Mouse (Mus musculus): ENCODE measurements around the gene Myo9a.
"Not testable (repeated sequence)": the region's sequence is repeated elsewhere in the genome, so short reads cannot be mapped to it uniquely, and the experiment has no call there.

Gene Myo9a

GRCm38 (mm10) chr9:59751066-59751581 lies 428 bp downstream of the Myo9a start:
- DNase-seq (ENCODE audit: low spot score in 2 of 2), result no peak

- DNase-seq (ENCODE audit: low spot score in 2 of 2), result no peak
Observed at GRCm38 (mm10) chr9:59751966-59752365, 1.3 kb downstream of the Myo9a start.

- no peak for DNase-seq (ENCODE audit: low spot score in 2 of 2)
Observed at GRCm38 (mm10) chr9:59755199-59755598, 4.5 kb downstream of the Myo9a start.

GRCm38 (mm10) chr9:59757016-59757415 lies 6.3 kb downstream of the Myo9a start:
- not testable (repeated sequence) for DNase-seq (ENCODE audit: low spot score in 2 of 2)

- DNase-seq (ENCODE audit: low spot score in 2 of 2), result no peak
Observed at GRCm38 (mm10) chr9:59760515-59760914, 9.8 kb downstream of the Myo9a start.

- not testable (repeated sequence) for DNase-seq (ENCODE audit: low spot score in 2 of 2)
Observed at GRCm38 (mm10) chr9:59766966-59767461, 16.3 kb downstream of the Myo9a start.

GRCm38 (mm10) chr9:59806046-59806774 lies 55.5 kb downstream of the Myo9a start:
- DNase-seq (ENCODE audit: low spot score in 2 of 2), result not testable (repeated sequence)

GRCm38 (mm10) chr9:59884551-59884950 lies 133.9 kb downstream of the Myo9a start:
- DNase-seq (ENCODE audit: low spot score in 2 of 2), result no peak

GRCm38 (mm10) chr9:59903382-59903781 lies 152.7 kb downstream of the Myo9a start:
- DNase-seq (ENCODE audit: low spot score in 2 of 2), result no peak

- no peak for DNase-seq (ENCODE audit: low spot score in 2 of 2)
Observed at GRCm38 (mm10) chr9:59914761-59915160, 164.1 kb downstream of the Myo9a start.

- DNase-seq (ENCODE audit: low spot score in 2 of 2), result no peak
Observed at GRCm38 (mm10) chr9:59930248-59930647, 179.6 kb downstream of the Myo9a start.

GRCm38 (mm10) chr9:59935866-59936265 lies 185.2 kb downstream of the Myo9a start:
- DNase-seq (ENCODE audit: low spot score in 2 of 2), result not testable (repeated sequence)

GRCm38 (mm10) chr9:59938529-59938928 lies 187.8 kb downstream of the Myo9a start:
- DNase-seq (ENCODE audit: low spot score in 2 of 2), result no peak

- no peak for DNase-seq (ENCODE audit: low spot score in 2 of 2)
Observed at GRCm38 (mm10) chr9:59939691-59940090, 189.0 kb downstream of the Myo9a start.

- no peak for DNase-seq (ENCODE audit: low spot score in 2 of 2)
Observed at GRCm38 (mm10) chr9:59940913-59941884, 190.5 kb downstream of the Myo9a start.

GRCm38 (mm10) chr9:59941885-59942350 lies 191.2 kb downstream of the Myo9a start:
- no peak for DNase-seq (ENCODE audit: low spot score in 2 of 2)

GRCm38 (mm10) chr9:59942501-59943085 lies 191.9 kb downstream of the Myo9a start:
- DNase-seq (ENCODE audit: low spot score in 2 of 2), result no peak

GRCm38 (mm10) chr9:59943826-59944225 lies 193.1 kb downstream of the Myo9a start:
- DNase-seq (ENCODE audit: low spot score in 2 of 2), result no peak

GRCm38 (mm10) chr9:59945241-59945640 lies 194.5 kb downstream of the Myo9a start:
- DNase-seq (ENCODE audit: low spot score in 2 of 2), result peak in 1 of 2 experiments; percentile 13

- DNase-seq (ENCODE audit: low spot score in 2 of 2), result peak in 1 of 2 experiments; percentile 12
Observed at GRCm38 (mm10) chr9:59947271-59947670, 196.6 kb downstream of the Myo9a start.

- peak in 1 of 2 experiments; percentile 15 for DNase-seq (ENCODE audit: low spot score in 2 of 2)
Observed at GRCm38 (mm10) chr9:59948226-59948625, 197.5 kb downstream of the Myo9a start.

Measured in cerebellum, postnatal 4 days (tissue).